Comparison of ENCODE assay signal across 8 mouse cellular contexts in genomic region chr7:75913952-75914351, GRCm38 (mm10).
DNase-seq lines count a peak whose midpoint lies in the region; ATAC-seq and TF ChIP-seq lines count a peak whose summit lies in the region.

No protein-coding gene starts in this region.

- H3K27me3 ChIP-seq in ES-Bruce4 (ENCODE audit: control insufficient read depth, insufficient read depth, low read length, poor library complexity, severe bottlenecking) = no peaks in the 10 kb centered on the region
- no peaks in the 10 kb centered on the region for H3K27me3 ChIP-seq in forebrain, embryonic 14.5 days (replicated peaks; ENCODE audit: control insufficient read depth, insufficient read depth, low read length)
- no peaks in the 10 kb centered on the region for H3K27me3 ChIP-seq in neural tube, embryonic 15.5 days (replicated peaks)

- H3K4me1 ChIP-seq in ES-Bruce4 (ENCODE audit: control insufficient read depth, insufficient read depth, low read length) = no peaks in the 10 kb centered on the region
- H3K4me1 ChIP-seq in forebrain, embryonic 14.5 days (ENCODE audit: control insufficient read depth, insufficient read depth, low read length) = 0 out of 2 replicates have a peak, but pooled peaks cover 4% of the 10 kb centered on the region
- H3K4me1 ChIP-seq in lung, adult 2 months (ENCODE audit: control insufficient read depth, insufficient read depth, low read length) = no peaks in the 10 kb centered on the region
- peaks cover 12% of the 10 kb centered on the region for H3K4me1 ChIP-seq in neural tube, embryonic 15.5 days

- H3K27ac ChIP-seq in ES-Bruce4 (ENCODE audit: insufficient read depth, low read length) = no peak overlapping the region
- no peak overlapping the region for H3K27ac ChIP-seq in forebrain, embryonic 14.5 days (ENCODE audit: low read depth, low read length)
- H3K27ac ChIP-seq in neural tube, embryonic 15.5 days (replicated peaks) = no peak overlapping the region

- ATAC-seq in cerebellum, adult (ENCODE audit: insufficient number of reproducible peaks, low FRiP score, low TSS enrichment) = peak; percentile 75
- peak; percentile 81 for ATAC-seq in forebrain, embryonic 14.5 days
- peak; percentile 74 for ATAC-seq in neural tube, embryonic 15.5 days (ENCODE audit: low FRiP score)

- no peak overlapping the region for H3K9ac ChIP-seq in ES-Bruce4 (ENCODE audit: low read depth, poor library complexity, severe bottlenecking)
- no peak overlapping the region for H3K9ac ChIP-seq in forebrain, embryonic 14.5 days (ENCODE audit: low read length)
- no peak overlapping the region for H3K9ac ChIP-seq in neural tube, embryonic 15.5 days (replicated peaks)

- no peak overlapping the region for H3K4me3 ChIP-seq in ES-Bruce4 (ENCODE audit: low read depth, low read length)
- no peak overlapping the region for H3K4me3 ChIP-seq in forebrain, embryonic 14.5 days (ENCODE audit: low read depth, low read length)
- no peak overlapping the region for H3K4me3 ChIP-seq in lung, adult 2 months (replicated peaks; ENCODE audit: extremely low read depth, low read depth, low read length)
- no peak overlapping the region for H3K4me3 ChIP-seq in neural tube, embryonic 15.5 days (replicated peaks)

- 1% methylated on average over 7 of the region's 7 CpGs for WGBS in forebrain, embryonic 14.5 days
- 3% methylated on average over 7 of the region's 7 CpGs for WGBS in lung, adult 2 months
- WGBS in neural tube, embryonic 15.5 days = 2% methylated on average over 7 of the region's 7 CpGs

- no peak for TF ChIP-seq POLR2A in ES-Bruce4 (IDR thresholded peaks at IDR 0.05; ENCODE audit: insufficient read depth, low read length)
- no peak for TF ChIP-seq POLR2A in lung, adult 2 months (IDR thresholded peaks at IDR 0.05; ENCODE audit: borderline replicate concordance, extremely low read depth, low read depth, low read length)

- DNase-seq in forebrain, embryonic 14.5 days (ENCODE audit: low spot score) = peak; percentile 84
- DNase-seq in heart, postnatal 14 days = peak; percentile 81 to 87
- DNase-seq in kidney, postnatal 4 days = peak; percentile 85 to 86
- peak; percentile 68 for DNase-seq in lung, adult 2 months
- peak; percentile 88 for DNase-seq in testis, postnatal 10 days (ENCODE audit: low spot score)

- peak overlapping the region; percentile 9; the same call in 1 of the 2 replicates for H3K4me2 ChIP-seq in forebrain, embryonic 14.5 days (ENCODE audit: low read length)
- peak overlapping the region; percentile 11; the same call in 1 of the 2 replicates for H3K4me2 ChIP-seq in neural tube, embryonic 15.5 days

- peak; percentile 64; the same call in 1 of the 2 replicates for TF ChIP-seq EP300 in ES-Bruce4 (IDR thresholded peaks at IDR 0.05; ENCODE audit: insufficient read depth, low read depth, low read length)

- intact Hi-C loops in heart, postnatal 14 days (cut with DNase I) = loop anchor here (5.0 kb wide), 2 partner anchors 438 to 1028 kb away; no protein-coding TSS in a partner anchor

- H3K9me3 ChIP-seq in ES-Bruce4 (replicated peaks; ENCODE audit: control insufficient read depth, insufficient read depth, low read length, poor library complexity, severe bottlenecking) = no peaks in the 10 kb centered on the region
- no peaks in the 10 kb centered on the region for H3K9me3 ChIP-seq in forebrain, embryonic 14.5 days (replicated peaks; ENCODE audit: control insufficient read depth, low read length)
- no peaks in the 10 kb centered on the region for H3K9me3 ChIP-seq in neural tube, embryonic 15.5 days (replicated peaks)

- H3K36me3 ChIP-seq in ES-Bruce4 (ENCODE audit: control insufficient read depth, insufficient read depth, low read length, poor library complexity, severe bottlenecking) = no peaks in the 10 kb centered on the region
- no peaks in the 10 kb centered on the region for H3K36me3 ChIP-seq in forebrain, embryonic 14.5 days (ENCODE audit: control insufficient read depth, insufficient read depth, low read length)
- H3K36me3 ChIP-seq in neural tube, embryonic 15.5 days = no peaks in the 10 kb centered on the region

- peak; percentile 90 for TF ChIP-seq CTCF in ES-Bruce4 (IDR thresholded peaks at IDR 0.05; ENCODE audit: low read depth, low read length)
- peak; percentile 76 for TF ChIP-seq CTCF in lung, adult 2 months (IDR thresholded peaks at IDR 0.05; ENCODE audit: insufficient read depth, low read length)
